Mouse (Mus musculus): ENCODE results near the gene Zfp710. TPM values are rescaled to one million over a fixed set of nuclear protein-coding genes. Genes with fewer than 3 reads are reported as not detected.

The Zfp710 gene
- polyA plus RNA-seq, 1 experiment, result 5.3 TPM

DNA sequence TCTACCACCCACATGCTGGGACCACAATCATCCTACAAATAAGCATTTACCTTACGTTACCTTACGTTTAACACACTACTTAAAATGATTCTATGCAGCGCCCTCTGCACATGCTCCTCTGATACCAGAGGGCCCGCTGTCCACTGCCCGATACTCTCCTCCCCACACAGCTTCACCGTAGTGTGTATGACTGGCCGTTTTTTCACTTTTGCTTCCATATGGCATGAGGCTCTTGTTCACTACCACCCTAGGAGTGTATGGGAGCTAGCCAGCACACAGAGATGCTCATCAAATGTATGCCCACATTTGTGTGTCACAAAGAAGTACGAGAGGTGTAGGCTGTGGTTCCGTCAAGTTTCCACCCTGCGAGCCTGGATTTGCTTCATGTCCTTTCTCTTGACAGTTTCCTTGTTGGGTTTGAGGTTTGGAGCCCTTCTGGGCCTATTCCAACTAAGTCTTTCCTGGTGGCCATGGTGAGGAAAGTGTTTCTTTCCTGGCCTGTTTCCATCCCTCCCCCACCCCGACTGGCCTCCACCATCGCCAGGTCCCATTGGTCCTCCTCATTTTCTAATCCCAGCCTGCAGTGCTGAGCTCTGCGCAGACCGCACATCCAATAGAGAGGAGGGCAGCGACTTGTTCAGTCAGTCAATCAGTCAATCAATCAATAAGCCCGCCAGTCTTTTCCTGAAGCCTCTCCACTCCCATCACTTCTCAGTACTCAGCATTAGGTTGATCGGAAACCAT is 37.6 kb downstream of the Zfp710 start:
- H3K79me2 ChIP-seq (ENCODE audit: control insufficient read depth, insufficient read depth), result peaks cover 3% of the 10 kb centered on the region
- no peak overlapping the region for H3ac ChIP-seq (ENCODE audit: control insufficient read depth, insufficient read length)
- no peaks in the 10 kb centered on the region for H3K27me3 ChIP-seq (ENCODE audit: control insufficient read depth, insufficient read depth, insufficient read length)
- H3K36me3 ChIP-seq (ENCODE audit: control insufficient read depth, insufficient read depth), result no peaks in the 10 kb centered on the region
- H3K4me2 ChIP-seq (ENCODE audit: low read depth), result no peak overlapping the region
- TF ChIP-seq TCF12 (IDR thresholded peaks at IDR 0.05; ENCODE audit: insufficient read depth, poor library complexity, severe bottlenecking) (no peak), REST (IDR thresholded peaks at IDR 0.05; ENCODE audit: insufficient read depth, insufficient read length) (no peak), SRF (IDR thresholded peaks at IDR 0.05; ENCODE audit: control insufficient read depth, insufficient read length, low read depth) (no peak), POLR2AphosphoS2 (IDR thresholded peaks at IDR 0.05; ENCODE audit: insufficient read length, low read depth) (no peak), E2F4 (IDR thresholded peaks at IDR 0.05; ENCODE audit: insufficient read depth) (no peak), MYOG (IDR thresholded peaks at IDR 0.05; ENCODE audit: control insufficient read depth in 1 of 3, insufficient read depth in 1 of 3, insufficient read length in 2 of 3, low read depth in 2 of 3) (no peak), TCF3 (IDR thresholded peaks at IDR 0.05; ENCODE audit: insufficient read length, low read depth) (no peak), CEBPB (IDR thresholded peaks at IDR 0.05; ENCODE audit: insufficient read depth, poor library complexity, severe bottlenecking) (no peak), MYOD1 (IDR thresholded peaks at IDR 0.05; ENCODE audit: control insufficient read depth in 1 of 3, insufficient read length in 2 of 3, low read depth in 2 of 3) (no peak), MAX (IDR thresholded peaks at IDR 0.05; ENCODE audit: low read depth) (no peak), POLR2A (IDR thresholded peaks at IDR 0.05; ENCODE audit: insufficient read length, low read depth) (no peak), USF1 (IDR thresholded peaks at IDR 0.05; ENCODE audit: low read depth) (no peak)
- no peak overlapping the region for H3K4me3 ChIP-seq

DNA sequence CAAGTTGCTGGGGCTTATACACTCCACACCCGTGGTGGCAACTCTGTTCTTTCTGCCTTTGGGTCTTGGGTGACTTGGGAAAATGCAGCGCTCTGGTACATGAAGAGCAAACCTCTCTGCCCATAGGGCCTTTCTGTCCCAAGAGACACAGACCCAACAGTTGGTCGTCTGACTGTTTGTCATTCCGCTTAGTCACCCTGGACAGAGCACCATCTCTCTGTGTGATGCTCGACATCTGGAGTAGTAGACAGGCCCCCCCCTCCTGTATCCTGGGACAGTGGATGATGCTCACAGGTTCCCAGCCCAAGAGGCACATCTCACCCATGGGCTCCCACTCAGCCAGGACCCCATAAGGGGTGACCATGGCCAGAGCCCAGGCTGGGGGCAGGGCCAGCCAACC is 38.6 kb downstream of the Zfp710 start:
- H3K4me3 ChIP-seq, result no peak overlapping the region
- H3K79me2 ChIP-seq (ENCODE audit: control insufficient read depth, insufficient read depth), result peaks cover 3% of the 10 kb centered on the region
- H3K36me3 ChIP-seq (ENCODE audit: control insufficient read depth, insufficient read depth), result no peaks in the 10 kb centered on the region
- no peaks in the 10 kb centered on the region for H3K27me3 ChIP-seq (ENCODE audit: control insufficient read depth, insufficient read depth, insufficient read length)
- no peak overlapping the region for H3K4me2 ChIP-seq (ENCODE audit: low read depth)
- TF ChIP-seq MYOD1 (IDR thresholded peaks at IDR 0.05; ENCODE audit: control insufficient read depth in 1 of 3, insufficient read length in 2 of 3, low read depth in 2 of 3) (no peak), MYOG (IDR thresholded peaks at IDR 0.05; ENCODE audit: control insufficient read depth in 1 of 3, insufficient read depth in 1 of 3, insufficient read length in 2 of 3, low read depth in 2 of 3) (no peak), SRF (IDR thresholded peaks at IDR 0.05; ENCODE audit: control insufficient read depth, insufficient read length, low read depth) (no peak), TCF3 (IDR thresholded peaks at IDR 0.05; ENCODE audit: insufficient read length, low read depth) (no peak), TCF12 (IDR thresholded peaks at IDR 0.05; ENCODE audit: insufficient read depth, poor library complexity, severe bottlenecking) (no peak), MAX (IDR thresholded peaks at IDR 0.05; ENCODE audit: low read depth) (no peak)
- H3ac ChIP-seq (ENCODE audit: control insufficient read depth, insufficient read length), result no peak overlapping the region

GRCm38 (mm10) chr7:80063902-80064736 is 39.5 kb downstream of the Zfp710 start:
- no peak overlapping the region for H3K4me2 ChIP-seq (ENCODE audit: low read depth)
- H3ac ChIP-seq (ENCODE audit: control insufficient read depth, insufficient read length), result no peak overlapping the region
- no peaks in the 10 kb centered on the region for H3K36me3 ChIP-seq (ENCODE audit: control insufficient read depth, insufficient read depth)
- no peaks in the 10 kb centered on the region for H3K27me3 ChIP-seq (ENCODE audit: control insufficient read depth, insufficient read depth, insufficient read length)
- H3K4me3 ChIP-seq, result no peak overlapping the region
- TF ChIP-seq MYOG (IDR thresholded peaks at IDR 0.05; ENCODE audit: control insufficient read depth in 1 of 3, insufficient read depth in 1 of 3, insufficient read length in 2 of 3, low read depth in 2 of 3) (peak in 1 of 3 experiments; percentile 11), SRF (IDR thresholded peaks at IDR 0.05; ENCODE audit: control insufficient read depth, insufficient read length, low read depth) (no peak)
- H3K79me2 ChIP-seq (ENCODE audit: control insufficient read depth, insufficient read depth), result peaks cover 3% of the 10 kb centered on the region

- Histone ChIP-seq H3K79me2 (ENCODE audit: control insufficient read depth, insufficient read depth) (peaks cover 3% of the 10 kb centered on the region), H3ac (ENCODE audit: control insufficient read depth, insufficient read length) (no peak overlapping the region), H3K4me3 (no peak overlapping the region), H3K36me3 (ENCODE audit: control insufficient read depth, insufficient read depth) (no peaks in the 10 kb centered on the region), H3K27me3 (ENCODE audit: control insufficient read depth, insufficient read depth, insufficient read length) (no peaks in the 10 kb centered on the region), H3K4me2 (ENCODE audit: low read depth) (no peak overlapping the region)
- TF ChIP-seq E2F4 (IDR thresholded peaks at IDR 0.05; ENCODE audit: insufficient read depth) (no peak), MYOG (IDR thresholded peaks at IDR 0.05; ENCODE audit: control insufficient read depth in 1 of 3, insufficient read depth in 1 of 3, insufficient read length in 2 of 3, low read depth in 2 of 3) (no peak), MYOD1 (IDR thresholded peaks at IDR 0.05; ENCODE audit: control insufficient read depth in 1 of 3, insufficient read length in 2 of 3, low read depth in 2 of 3) (no peak), TCF3 (IDR thresholded peaks at IDR 0.05; ENCODE audit: insufficient read length, low read depth) (no peak), SRF (IDR thresholded peaks at IDR 0.05; ENCODE audit: control insufficient read depth, insufficient read length, low read depth) (no peak), TCF12 (IDR thresholded peaks at IDR 0.05; ENCODE audit: insufficient read depth, poor library complexity, severe bottlenecking) (no peak), POLR2AphosphoS2 (IDR thresholded peaks at IDR 0.05; ENCODE audit: insufficient read length, low read depth) (no peak), CEBPB (IDR thresholded peaks at IDR 0.05; ENCODE audit: insufficient read depth, poor library complexity, severe bottlenecking) (no peak), REST (IDR thresholded peaks at IDR 0.05; ENCODE audit: insufficient read depth, insufficient read length) (no peak), USF1 (IDR thresholded peaks at IDR 0.05; ENCODE audit: low read depth) (no peak)
Observed at GRCm38 (mm10) chr7:80065250-80065649, 40.6 kb downstream of the Zfp710 start.

All from myocyte (in vitro differentiated cells).